ENCODE assay signal across 23 mouse cellular contexts in genomic region chr4:130260406-130260805, GRCm38 (mm10). TPM values are rescaled to one million over a fixed set of nuclear protein-coding genes. Genes with fewer than 3 reads are reported as not detected.
DNase-seq lines count a peak whose midpoint lies in the region; ATAC-seq and TF ChIP-seq lines count a peak whose summit lies in the region.
"Had no signal": no experiment of that assay in that cellular context is flagged by ENCODE, and none has a peak within 500 bp of the region (broad histone marks: within the 10 kb centered on the region; RNA-seq: fewer than 3 reads in every experiment).

No protein-coding gene starts in this region.

- H3K27ac ChIP-seq in forebrain, postnatal 0 days (ENCODE audit: low read depth, low read length), result no peak overlapping the region
- no peak overlapping the region for H3K27ac ChIP-seq in forebrain, embryonic 11.5 days (ENCODE audit: low read depth, low read length)
- no peak overlapping the region for H3K27ac ChIP-seq in layer of hippocampus, adult 2 months
- H3K27ac ChIP-seq in limb, embryonic 10.5 days, result no peak overlapping the region
- H3K27ac ChIP-seq: forebrain, embryonic 13.5 days; heart, embryonic 10.5 days; liver, embryonic 15.5 days; neural tube, embryonic 15.5 days had no signal

- H3K9ac ChIP-seq in forebrain, postnatal 0 days, result no peak overlapping the region
- no peak overlapping the region for H3K9ac ChIP-seq in forebrain, embryonic 11.5 days (ENCODE audit: low read length)
- H3K9ac ChIP-seq: forebrain, embryonic 13.5 days; liver, embryonic 15.5 days; neural tube, embryonic 15.5 days had no signal

- H3K4me1 ChIP-seq in forebrain, postnatal 0 days (ENCODE audit: insufficient read depth), result no peaks in the 10 kb centered on the region
- H3K4me1 ChIP-seq in forebrain, embryonic 11.5 days (replicated peaks; ENCODE audit: control insufficient read depth, insufficient read depth, low read length), result 0 out of 2 replicates have a peak, but pooled peaks cover 2% of the 10 kb centered on the region
- peaks cover 17% of the 10 kb centered on the region for H3K4me1 ChIP-seq in limb, embryonic 10.5 days

- H3K36me3 ChIP-seq in forebrain, postnatal 0 days (ENCODE audit: insufficient read depth), result peaks cover 60% of the 10 kb centered on the region
- H3K36me3 ChIP-seq in forebrain, embryonic 11.5 days (ENCODE audit: control insufficient read depth, insufficient read depth, low read length), result peaks cover 7% of the 10 kb centered on the region; the same call in 1 of the 2 replicates
- H3K36me3 ChIP-seq in limb, embryonic 10.5 days, result peaks cover 42% of the 10 kb centered on the region; the same call in 1 of the 2 replicates
- H3K36me3 ChIP-seq: heart, embryonic 10.5 days; liver, embryonic 15.5 days had no signal

- WGBS in forebrain, postnatal 0 days, result 33% methylated on average over 5 of the region's 5 CpGs
- 33% methylated on average over 5 of the region's 5 CpGs for WGBS in forebrain, embryonic 11.5 days
- WGBS in limb, embryonic 10.5 days, result 28% methylated on average over 5 of the region's 5 CpGs

- no peak for ATAC-seq in forebrain, postnatal 0 days
- no peak for ATAC-seq in forebrain, embryonic 11.5 days (replicated peaks; ENCODE audit: low FRiP score)
- ATAC-seq: forebrain, embryonic 13.5 days; Patski had no signal

- DNase-seq in forebrain, postnatal 0 days, result no peak
- no peak for DNase-seq in forebrain, embryonic 11.5 days (ENCODE audit: low spot score)
- DNase-seq in layer of hippocampus, adult 2 months (ENCODE audit: low spot score in 2 of 2), result no peak
- no peak for DNase-seq in layer of hippocampus, postnatal 36 days
- peak; percentile 30 for DNase-seq in 416B (ENCODE audit: low read depth)
- peak; percentile 71 for DNase-seq in R1 (ENCODE audit: low read depth, low spot score)
- DNase-seq in limb, embryonic 10.5 days (ENCODE audit: low spot score), result no peak
- DNase-seq in c-Kit-positive CD71-positive TER-119-positive erythroid progenitor cells, embryonic 14.5 days (ENCODE audit: low spot score), result no peak
- DNase-seq: adrenal gland, adult 2 months; cerebellum, postnatal 36 days; kidney, adult 18-20 months; layer of hippocampus, adult 9-11 months; right cerebral cortex, adult 18-20 months; thymus, adult 2 months had no signal

- TF ChIP-seq CTCF in forebrain, postnatal 0 days (IDR thresholded peaks at IDR 0.05; ENCODE audit: low read depth), result peak; percentile 52
- peak; percentile 69 for TF ChIP-seq CTCF in layer of hippocampus, adult 2 months (conservative IDR thresholded peaks at IDR 0.05)

- H3K9me3 ChIP-seq in forebrain, postnatal 0 days (ENCODE audit: low read length), result no peaks in the 10 kb centered on the region
- H3K9me3 ChIP-seq in forebrain, embryonic 11.5 days (ENCODE audit: control insufficient read depth, low read length), result no peaks in the 10 kb centered on the region
- no peaks in the 10 kb centered on the region for H3K9me3 ChIP-seq in limb, embryonic 10.5 days (replicated peaks)
- H3K9me3 ChIP-seq: forebrain, embryonic 13.5 days; heart, embryonic 10.5 days; liver, embryonic 15.5 days; neural tube, embryonic 15.5 days had no signal

- no peak overlapping the region for H3K4me3 ChIP-seq in forebrain, postnatal 0 days (ENCODE audit: low read depth, low read length)
- H3K4me3 ChIP-seq in forebrain, embryonic 11.5 days (ENCODE audit: low read depth, low read length), result no peak overlapping the region
- no peak overlapping the region for H3K4me3 ChIP-seq in layer of hippocampus, adult 2 months
- H3K4me3 ChIP-seq in limb, embryonic 10.5 days, result no peak overlapping the region
- H3K4me3 ChIP-seq: forebrain, embryonic 13.5 days; heart, embryonic 10.5 days; liver, embryonic 15.5 days; neural tube, embryonic 15.5 days had no signal

- H3K4me2 ChIP-seq in forebrain, postnatal 0 days (ENCODE audit: low read depth), result no peak overlapping the region
- H3K4me2 ChIP-seq in forebrain, embryonic 11.5 days (ENCODE audit: low read depth, low read length, severe bottlenecking), result no peak overlapping the region
- H3K4me2 ChIP-seq: forebrain, embryonic 13.5 days; liver, embryonic 15.5 days; neural tube, embryonic 15.5 days had no signal

- no peaks in the 10 kb centered on the region for H3K27me3 ChIP-seq in forebrain, postnatal 0 days (ENCODE audit: insufficient read depth, low read length)
- H3K27me3 ChIP-seq in forebrain, embryonic 11.5 days (ENCODE audit: control insufficient read depth, insufficient read depth, low read length), result no peaks in the 10 kb centered on the region
- H3K27me3 ChIP-seq in limb, embryonic 10.5 days (ENCODE audit: low read depth, poor library complexity, severe bottlenecking), result peaks cover 26% of the 10 kb centered on the region
- H3K27me3 ChIP-seq: forebrain, embryonic 13.5 days; neural tube, embryonic 15.5 days; Patski had no signal

RNA-seq across cellular contexts. Expression of gene Serinc2, which starts 18.6 kb away (rescaled TPM):
- 12.7 and 14.0 TPM in 2 replicates for total RNA-seq in forebrain, postnatal 0 days (2014; rRNA removed)
- polyA plus RNA-seq in forebrain, postnatal 0 days (2015; fragmentation: Nextera tagmentation; extraction: Ambion mirVana), result 22.5 and 24.2 TPM in 2 replicates
- 83.4 and 86.8 TPM in 2 replicates for polyA plus RNA-seq in forebrain, embryonic 11.5 days (2014; fragmentation: Nextera tagmentation; extraction: Ambion mirVana)
- 10 to 100 TPM; 11.1 to 14.1 TPM for total RNA-seq in layer of hippocampus, adult 2 months (2021)
- total RNA-seq in layer of hippocampus, postnatal 36 days (2021), result 10 to 100 TPM; 12.0 to 13.2 TPM
- polyA plus RNA-seq in limb, embryonic 10.5 days (2016; fragmentation: Nextera tagmentation; extraction: Ambion mirVana), result 15.2 and 71.5 TPM in 2 replicates
- total RNA-seq: hematopoietic stem cell, adult 5-6 weeks had no signal

RNA-seq across cellular contexts. Expression of gene Gm853, which starts 38.2 kb away (rescaled TPM):
- 0.08 TPM in 1 of 2 replicates, not detected in the other for total RNA-seq in forebrain, postnatal 0 days (2014; rRNA removed)
- polyA plus RNA-seq in forebrain, postnatal 0 days (2015; fragmentation: Nextera tagmentation; extraction: Ambion mirVana), result 0.08 and 0.28 TPM in 2 replicates
- 0.39 TPM in 1 of 2 replicates, not detected in the other for polyA plus RNA-seq in forebrain, embryonic 11.5 days (2014; fragmentation: Nextera tagmentation; extraction: Ambion mirVana)
- total RNA-seq in layer of hippocampus, adult 2 months (2021), result under 1 TPM in 1 of 2 experiments, not detected in 1; 0.15 TPM
- total RNA-seq in layer of hippocampus, postnatal 36 days (2021), result not detected
- polyA plus RNA-seq in limb, embryonic 10.5 days (2016; fragmentation: Nextera tagmentation; extraction: Ambion mirVana), result not detected in 2 replicates
- total RNA-seq: adrenal gland, adult 2 months; gastrocnemius, adult 18-20 months; hematopoietic stem cell, adult 5-6 weeks had no signal
- polyA plus RNA-seq: adrenal gland, adult 2 months; C2C12; embryonic facial prominence, embryonic 14.5 days; forebrain, embryonic 13.5 days; heart, embryonic 10.5 days; liver, embryonic 15.5 days; neural tube, embryonic 15.5 days had no signal

RNA-seq across cellular contexts. Expression of gene Fabp3, which starts 48.0 kb away (rescaled TPM):
- total RNA-seq in forebrain, postnatal 0 days (2014; rRNA removed), result 129 and 201 TPM in 2 replicates
- polyA plus RNA-seq in forebrain, postnatal 0 days (2015; fragmentation: Nextera tagmentation; extraction: Ambion mirVana), result 318 and 358 TPM in 2 replicates
- polyA plus RNA-seq in forebrain, embryonic 11.5 days (2014; fragmentation: Nextera tagmentation; extraction: Ambion mirVana), result 10.7 and 10.9 TPM in 2 replicates
- 10 to 100 TPM; 88.5 to 92.2 TPM for total RNA-seq in layer of hippocampus, adult 2 months (2021)
- total RNA-seq in layer of hippocampus, postnatal 36 days (2021), result 10 to 100 TPM; 94.1 to 94.6 TPM
- 2.2 and 3.0 TPM in 2 replicates for polyA plus RNA-seq in limb, embryonic 10.5 days (2016; fragmentation: Nextera tagmentation; extraction: Ambion mirVana)
- total RNA-seq: hematopoietic stem cell, adult 5-6 weeks had no signal

RNA-seq across cellular contexts. Expression of gene Gm10570, which starts 48.1 kb away (rescaled TPM):
- total RNA-seq in forebrain, postnatal 0 days (2014; rRNA removed), result 1.1 and 1.8 TPM in 2 replicates
- polyA plus RNA-seq in forebrain, postnatal 0 days (2015; fragmentation: Nextera tagmentation; extraction: Ambion mirVana), result 1.0 and 1.2 TPM in 2 replicates
- not detected in 2 replicates for polyA plus RNA-seq in forebrain, embryonic 11.5 days (2014; fragmentation: Nextera tagmentation; extraction: Ambion mirVana)
- 1 to 10 TPM; 1.3 to 1.6 TPM for total RNA-seq in layer of hippocampus, adult 2 months (2021)
- 1 to 10 TPM in 1 of 2 experiments, not detected in 1; 1.1 TPM for total RNA-seq in layer of hippocampus, postnatal 36 days (2021)
- not detected in 2 replicates for polyA plus RNA-seq in limb, embryonic 10.5 days (2016; fragmentation: Nextera tagmentation; extraction: Ambion mirVana)
- total RNA-seq: adrenal gland, adult 2 months; hematopoietic stem cell, adult 5-6 weeks had no signal
- polyA plus RNA-seq: C2C12; embryonic facial prominence, embryonic 14.5 days; liver, embryonic 15.5 days; Patski; thymus, adult 2 months had no signal

Comparison
In these comparisons a context has a peak if more than half of its experiments do, and no peak if none do; other contexts are left out.
1. DNase-seq: peak in 416B (single experiment) and R1 (single experiment); none in forebrain, postnatal 0 days (single experiment), forebrain, embryonic 11.5 days (single experiment), layer of hippocampus, adult 2 months (0 of 2), layer of hippocampus, postnatal 36 days (0 of 2), limb, embryonic 10.5 days (single experiment) and c-Kit-positive CD71-positive TER-119-positive erythroid progenitor cells, embryonic 14.5 days (single experiment).